Mouse (Mus musculus) testis, adult 2 months (tissue): ENCODE data around the gene Mre11a.

Source experiments
- CTCF ChIP-seq: fragments of 200-500 bp; IDR thresholded peaks from 2 replicates; pipeline ENCODE4 v1.5.1; 2012; ENCODE audit warnings: low read depth, mild to moderate bottlenecking, inconsistent platforms, low read length, moderate library complexity; ENCODE audit not compliant: control insufficient read depth, insufficient read depth, insufficient replicate concordance
- POLR2A ChIP-seq: fragments of 200-500 bp; IDR thresholded peaks from 2 replicates; pipeline ENCODE4 v1.6.1; 2012; ENCODE audit warnings: low read depth, mild to moderate bottlenecking, inconsistent platforms, low read length, moderate library complexity; ENCODE audit not compliant: control insufficient read depth

DNA sequence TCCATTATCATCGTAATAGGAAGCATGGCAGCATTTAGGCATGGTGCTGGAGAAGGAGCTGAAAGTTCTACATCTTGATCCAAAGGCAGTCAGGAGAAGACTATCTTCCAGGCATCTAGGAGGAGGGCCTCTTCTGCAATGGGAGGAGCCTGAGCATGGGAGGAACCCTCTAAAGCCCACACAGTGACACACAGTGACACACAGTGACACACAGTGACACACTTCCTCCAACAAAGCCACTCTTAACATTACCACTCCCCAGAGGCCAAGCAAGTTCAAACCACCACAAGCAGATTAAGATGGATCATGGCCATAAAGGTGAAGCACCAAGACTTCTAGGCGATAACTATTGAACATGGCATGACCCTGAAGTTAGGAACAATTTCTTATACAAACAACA lies 12.4 kb upstream of the Mre11a start:
- no peak for TF ChIP-seq CTCF
- no peak for TF ChIP-seq POLR2A
